Mouse (Mus musculus) embryonic fibroblast, embryonic 13.5 days (primary cell): ENCODE data around the gene Slc37a3.

ENCODE experiments used
- CTCF ChIP-seq: IDR thresholded peaks from 2 replicates; pipeline ENCODE4 v1.5.1; 2011; ENCODE audit warnings: mild to moderate bottlenecking, control low read depth, low read length, moderate library complexity, borderline replicate concordance; ENCODE audit not compliant: insufficient read depth
- POLR2A ChIP-seq: IDR thresholded peaks from 2 replicates; pipeline ENCODE4 v1.6.1; 2011; ENCODE audit warnings: low read depth, mild to moderate bottlenecking, control low read depth, low read length, moderate library complexity

- TF ChIP-seq CTCF, result no peak
- TF ChIP-seq POLR2A, result peak; percentile 77
These were observed 42.6 kb upstream of the Slc37a3 start, which contains the start of gene Mkrn1 for GRCm38 (mm10) chr6:39419851-39420721.
